Mouse (Mus musculus): ENCODE data around the gene Akap2. TPM values are rescaled to one million over a fixed set of nuclear protein-coding genes. Genes with fewer than 3 reads are reported as not detected.
A peak's percentile ranks its signal among the peaks of the same experiment; 100 is the strongest.

The Akap2 gene
- polyA plus RNA-seq, 1 experiment from 2014 or later: 12.3 TPM

DNA sequence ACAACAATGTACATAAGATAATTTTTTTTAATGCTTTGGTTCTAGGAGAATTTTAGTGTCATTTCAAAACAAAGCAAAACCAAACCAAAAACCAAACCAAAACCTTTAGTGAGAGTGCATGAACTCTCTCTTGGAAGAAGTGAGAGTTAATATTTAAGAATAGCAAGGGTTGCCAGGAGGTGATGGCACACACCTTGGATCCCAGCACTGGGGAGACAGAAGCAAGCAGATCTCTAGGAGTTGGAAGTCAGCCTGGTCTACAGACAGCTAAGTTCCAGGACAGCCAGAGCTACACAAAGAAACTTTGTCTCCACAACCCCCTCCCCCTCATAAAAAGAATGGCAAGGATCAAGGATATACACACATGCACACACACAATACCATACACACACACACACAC lies 195.6 kb downstream of the Akap2 start:
- Histone ChIP-seq H3K4me3 (replicated peaks) (no peak overlapping the region), H3K27me3 (0 out of 2 replicates have a peak, but pooled peaks cover 6% of the 10 kb centered on the region), H3K4me2 (replicated peaks) (no peak overlapping the region), H3K4me1 (replicated peaks) (no peaks in the 10 kb centered on the region), H3K9me3 (no peaks in the 10 kb centered on the region), H3K27ac (no peak overlapping the region), H3K36me3 (no peaks in the 10 kb centered on the region), H3K9ac (replicated peaks) (no peak overlapping the region)
- no peak for ATAC-seq

- no peaks in the 10 kb centered on the region for H3K9me3 ChIP-seq
- no peaks in the 10 kb centered on the region for H3K36me3 ChIP-seq
- 0 out of 2 replicates have a peak, but pooled peaks cover 6% of the 10 kb centered on the region for H3K27me3 ChIP-seq
- no peak for ATAC-seq
- H3K4me1 ChIP-seq (replicated peaks): no peaks in the 10 kb centered on the region
- no peak overlapping the region for H3K27ac ChIP-seq
- H3K9ac ChIP-seq (replicated peaks): no peak overlapping the region
- H3K4me2 ChIP-seq (replicated peaks): no peak overlapping the region
- no peak overlapping the region for H3K4me3 ChIP-seq (replicated peaks)
- 82% methylated on average over 10 of the region's 10 CpGs for WGBS
Observed at GRCm38 (mm10) chr4:57914193-57915190, 197.0 kb downstream of the Akap2 start.

GRCm38 (mm10) chr4:57915216-57915965 lies 197.9 kb downstream of the Akap2 start:
- H3K4me1 ChIP-seq (replicated peaks): peaks cover 7% of the 10 kb centered on the region
- H3K4me3 ChIP-seq (replicated peaks): no peak overlapping the region
- no peak for ATAC-seq
- H3K27ac ChIP-seq: no peak overlapping the region
- 48% methylated on average over 17 of the region's 17 CpGs for WGBS
- H3K4me2 ChIP-seq (replicated peaks): no peak overlapping the region
- H3K9me3 ChIP-seq: no peaks in the 10 kb centered on the region
- H3K36me3 ChIP-seq: no peaks in the 10 kb centered on the region
- H3K27me3 ChIP-seq: 0 out of 2 replicates have a peak, but pooled peaks cover 6% of the 10 kb centered on the region
- H3K9ac ChIP-seq (replicated peaks): no peak overlapping the region

DNA sequence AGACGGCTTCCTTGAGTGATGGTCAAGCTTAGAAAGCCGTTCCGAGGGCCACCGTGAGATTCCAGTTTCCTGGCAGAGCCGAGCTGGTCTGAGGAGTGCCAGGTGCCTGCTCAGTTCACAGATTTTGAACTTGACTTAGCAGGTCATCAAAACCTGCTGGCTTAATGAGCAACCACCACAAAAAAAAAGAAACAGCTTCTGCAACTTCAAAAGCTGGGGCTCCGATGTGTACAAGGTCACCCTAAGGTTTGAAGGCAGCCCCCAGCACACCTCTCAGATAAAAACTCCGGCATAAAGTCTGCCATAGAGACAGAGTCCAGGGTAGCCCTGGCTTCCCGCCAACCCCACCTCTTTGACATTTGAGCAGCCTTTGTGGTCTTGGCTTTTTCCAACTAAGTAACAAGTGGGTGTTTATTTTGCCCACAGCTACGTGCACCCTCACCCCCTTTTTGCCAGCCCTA lies 198.8 kb downstream of the Akap2 start, which contains the start of gene D630039A03Rik:
Gene D630039A03Rik, minus strand, starts transcription at position 97 of the 461 bp plus-strand sequence.
- ATAC-seq: no peak
- Histone ChIP-seq H3K4me1 (replicated peaks) (peaks cover 10% of the 10 kb centered on the region), H3K9me3 (no peaks in the 10 kb centered on the region), H3K36me3 (no peaks in the 10 kb centered on the region), H3K9ac (replicated peaks) (no peak within 1 kb of the TSS), H3K4me2 (replicated peaks) (no peak within 1 kb of the TSS), H3K27me3 (0 out of 2 replicates have a peak, but pooled peaks cover 6% of the 10 kb centered on the region), H3K27ac (no peak within 1 kb of the TSS), H3K4me3 (replicated peaks) (no peak within 1 kb of the TSS)
- 35% methylated on average over 9 of the region's 9 CpGs for WGBS

DNA sequence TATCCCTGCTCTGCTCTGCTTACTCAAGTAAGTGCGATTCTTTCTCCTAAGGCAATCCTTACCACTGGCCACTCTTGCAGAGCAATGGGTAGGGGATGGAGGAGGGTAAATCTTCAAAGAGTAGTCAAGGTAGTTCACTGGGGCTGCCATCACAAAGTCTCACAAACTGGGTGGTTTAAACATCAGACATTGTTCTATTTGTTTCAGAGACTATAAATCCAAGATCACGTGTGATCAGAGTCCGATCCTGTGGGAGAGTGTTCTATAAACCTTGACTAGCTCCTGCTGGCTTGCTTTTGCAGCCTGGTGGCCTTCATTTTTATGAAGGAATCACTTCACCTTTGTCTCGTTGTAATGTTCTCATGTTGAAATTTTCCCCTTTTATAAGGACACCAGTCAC lies 199.3 kb downstream of the Akap2 start:
- no peak overlapping the region for H3K4me2 ChIP-seq (replicated peaks)
- H3K4me1 ChIP-seq (replicated peaks): peaks cover 10% of the 10 kb centered on the region
- H3K36me3 ChIP-seq: no peaks in the 10 kb centered on the region
- H3K27ac ChIP-seq: no peak overlapping the region
- ATAC-seq: no peak
- no peak overlapping the region for H3K9ac ChIP-seq (replicated peaks)
- H3K9me3 ChIP-seq: no peaks in the 10 kb centered on the region
- H3K4me3 ChIP-seq (replicated peaks): no peak overlapping the region
- H3K27me3 ChIP-seq: 0 out of 2 replicates have a peak, but pooled peaks cover 6% of the 10 kb centered on the region
- WGBS: 86% methylated on average over 4 of the region's 4 CpGs

GRCm38 (mm10) chr4:57919494-57920423 lies 202.3 kb downstream of the Akap2 start:
- ATAC-seq: peak; percentile 43
- 0 out of 2 replicates have a peak, but pooled peaks cover 6% of the 10 kb centered on the region for H3K27me3 ChIP-seq
- WGBS: 10% methylated on average over 8 of the region's 8 CpGs

DNA sequence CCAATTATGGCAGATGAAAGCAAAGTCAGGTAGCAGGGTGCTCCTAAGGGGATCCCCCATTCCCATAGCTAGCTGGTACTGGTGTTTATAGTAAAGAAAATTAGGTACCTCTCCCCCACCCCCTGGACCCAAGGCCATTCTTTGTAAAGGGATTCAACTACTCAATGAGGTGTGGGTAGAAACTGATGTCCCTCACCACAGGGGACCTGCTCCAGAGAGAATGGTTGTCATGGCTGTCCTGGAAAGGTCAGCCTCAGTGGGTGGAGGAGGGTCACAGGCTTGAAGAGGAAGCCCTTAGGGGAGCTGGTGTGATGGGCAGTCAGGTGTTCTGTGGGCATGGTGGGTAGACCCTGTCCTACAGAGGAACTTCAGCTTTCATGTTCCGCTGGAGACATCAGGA lies 203.1 kb downstream of the Akap2 start:
- Histone ChIP-seq H3K27ac (no peak overlapping the region), H3K36me3 (no peaks in the 10 kb centered on the region), H3K4me1 (replicated peaks) (peaks cover 18% of the 10 kb centered on the region), H3K27me3 (0 out of 2 replicates have a peak, but pooled peaks cover 3% of the 10 kb centered on the region), H3K9me3 (no peaks in the 10 kb centered on the region), H3K4me3 (replicated peaks) (no peak overlapping the region), H3K9ac (replicated peaks) (no peak overlapping the region), H3K4me2 (replicated peaks) (no peak overlapping the region)
- WGBS: 60% methylated on average over 1 of the region's 1 CpGs
- ATAC-seq: no peak

More at GRCm38 (mm10) chr4:57919494-57920423, 202.3 kb downstream of the Akap2 start:
- no peak overlapping the region for H3K4me2 ChIP-seq (replicated peaks)
- H3K4me1 ChIP-seq (replicated peaks): peaks cover 18% of the 10 kb centered on the region
- no peak overlapping the region for H3K27ac ChIP-seq
- H3K4me3 ChIP-seq (replicated peaks): no peak overlapping the region
- H3K36me3 ChIP-seq: no peaks in the 10 kb centered on the region
- H3K9me3 ChIP-seq: no peaks in the 10 kb centered on the region
- no peak overlapping the region for H3K9ac ChIP-seq (replicated peaks)

- no peak for ATAC-seq
- H3K27ac ChIP-seq: no peak overlapping the region
- 29% methylated on average over 5 of the region's 5 CpGs for WGBS
- no peak overlapping the region for H3K4me3 ChIP-seq (replicated peaks)
- no peaks in the 10 kb centered on the region for H3K27me3 ChIP-seq
- H3K9me3 ChIP-seq: no peaks in the 10 kb centered on the region
- no peak overlapping the region for H3K4me2 ChIP-seq (replicated peaks)
- no peaks in the 10 kb centered on the region for H3K36me3 ChIP-seq
- H3K9ac ChIP-seq (replicated peaks): no peak overlapping the region
- H3K4me1 ChIP-seq (replicated peaks): peaks cover 18% of the 10 kb centered on the region
Observed at GRCm38 (mm10) chr4:57922171-57922570, 204.7 kb downstream of the Akap2 start.

GRCm38 (mm10) chr4:57924556-57925071 lies 207.2 kb downstream of the Akap2 start:
- H3K4me1 ChIP-seq (replicated peaks): peaks cover 18% of the 10 kb centered on the region
- H3K4me3 ChIP-seq (replicated peaks): no peak overlapping the region
- no peaks in the 10 kb centered on the region for H3K9me3 ChIP-seq
- no peak overlapping the region for H3K9ac ChIP-seq (replicated peaks)
- no peaks in the 10 kb centered on the region for H3K27me3 ChIP-seq
- H3K27ac ChIP-seq: no peak overlapping the region
- WGBS: 77% methylated on average over 6 of the region's 6 CpGs
- H3K4me2 ChIP-seq (replicated peaks): no peak overlapping the region
- no peak for ATAC-seq
- H3K36me3 ChIP-seq: no peaks in the 10 kb centered on the region

GRCm38 (mm10) chr4:57927464-57928205 lies 210.2 kb downstream of the Akap2 start:
- ATAC-seq: peak; percentile 56
- 21% methylated on average over 3 of the region's 3 CpGs for WGBS
- no peak overlapping the region for H3K4me3 ChIP-seq (replicated peaks)
- no peaks in the 10 kb centered on the region for H3K36me3 ChIP-seq
- H3K4me1 ChIP-seq (replicated peaks): peaks cover 2% of the 10 kb centered on the region
- H3K9me3 ChIP-seq: peaks cover 5% of the 10 kb centered on the region; the same call in 1 of the 2 replicates
- H3K27me3 ChIP-seq: no peaks in the 10 kb centered on the region
- no peak overlapping the region for H3K4me2 ChIP-seq (replicated peaks)
- no peak overlapping the region for H3K9ac ChIP-seq (replicated peaks)
- no peak overlapping the region for H3K27ac ChIP-seq
